Mouse (Mus musculus) lung, postnatal 0 days (tissue): Measurements from ENCODE around the gene Kdm2b. TPM values are rescaled to one million over a fixed set of nuclear protein-coding genes. Genes with fewer than 3 reads are reported as not detected.

Source experiments
- ATAC-seq: fragments of 200-750 bp; cut with Nextera tagmentation; 2 replicates; pipeline ENCODE4 v1.8.0; 2017; ENCODE audit warnings: moderate library complexity
- DNase-seq: peaks from one replicate; pipeline ENCODE4 v3.0.0-alpha.2; 2016; ENCODE audit warnings: low spot score
- H3K27ac ChIP-seq: fragments of 300-500 bp; sonication (generic); 2 replicates; pipeline ENCODE4 v1.5.1; 2014; ENCODE audit warnings: antibody characterized with exemption, mild to moderate bottlenecking, low read length, mixed read lengths
- H3K27me3 ChIP-seq: fragments of 300-500 bp; sonication (generic); replicated peaks from 2 replicates; pipeline ENCODE4 v1.6.1; 2014; ENCODE audit warnings: low read length, mixed read lengths; ENCODE audit not compliant: insufficient read depth
- H3K36me3 ChIP-seq: fragments of 300-500 bp; sonication (generic); 2 replicates; pipeline ENCODE4 v1.6.1; 2014; ENCODE audit warnings: low read length, mixed read lengths; ENCODE audit not compliant: insufficient read depth
- H3K4me1 ChIP-seq: fragments of 300-500 bp; sonication (generic); 2 replicates; pipeline ENCODE4 v1.6.1; 2014; ENCODE audit warnings: antibody characterized with exemption, low read depth, low read length, mixed read lengths; ENCODE audit not compliant: insufficient read depth
- H3K4me2 ChIP-seq: fragments of 300-500 bp; sonication (generic); replicated peaks from 2 replicates; pipeline ENCODE4 v1.6.1; 2014; ENCODE audit warnings: low read depth, mild to moderate bottlenecking, low read length, moderate library complexity, mixed read lengths
- H3K4me3 ChIP-seq: fragments of 300-500 bp; sonication (generic); 2 replicates; pipeline ENCODE4 v1.5.1; 2014; ENCODE audit warnings: low read depth, low read length
- H3K9ac ChIP-seq: fragments of 300-500 bp; sonication (generic); replicated peaks from 2 replicates; pipeline ENCODE4 v1.6.1; 2014; ENCODE audit warnings: low read depth, mild to moderate bottlenecking
- H3K9me3 ChIP-seq: fragments of 300-500 bp; sonication (generic); 2 replicates; pipeline ENCODE4 v1.6.1; 2016; ENCODE audit warnings: low read length, mixed read lengths
- CTCF ChIP-seq: IDR thresholded peaks from 2 replicates; pipeline ENCODE4 v1.5.1; 2016; ENCODE audit warnings: antibody characterized with exemption, mild to moderate bottlenecking
- EP300 ChIP-seq: IDR thresholded peaks from 2 replicates; pipeline ENCODE4 v1.6.1; 2016; ENCODE audit warnings: antibody characterized with exemption, mild to moderate bottlenecking, control low read depth
- WGBS: fragments of 180-500 bp; shearing (Covaris S2); extraction: QIAGEN DNeasy Blood & Tissue Kit; methylation state at CpG from one replicate; pipeline ENCODE4 v1.1.7; 2014; 5-methylcytosine and 5-hydroxymethylcytosine counted together
- polyA plus RNA-seq: library from polyadenylated mRNA; unstranded; fragments of >200 nt; fragmentation: Nextera tagmentation; extraction: Ambion mirVana; gene quantifications from 2 replicates; pipeline ENCODE4 v1.2.1, GENCODE M21; 2015

The Kdm2b gene
- polyA plus RNA-seq, 1 experiment from 2014 or later, result 12.2 TPM

DNA sequence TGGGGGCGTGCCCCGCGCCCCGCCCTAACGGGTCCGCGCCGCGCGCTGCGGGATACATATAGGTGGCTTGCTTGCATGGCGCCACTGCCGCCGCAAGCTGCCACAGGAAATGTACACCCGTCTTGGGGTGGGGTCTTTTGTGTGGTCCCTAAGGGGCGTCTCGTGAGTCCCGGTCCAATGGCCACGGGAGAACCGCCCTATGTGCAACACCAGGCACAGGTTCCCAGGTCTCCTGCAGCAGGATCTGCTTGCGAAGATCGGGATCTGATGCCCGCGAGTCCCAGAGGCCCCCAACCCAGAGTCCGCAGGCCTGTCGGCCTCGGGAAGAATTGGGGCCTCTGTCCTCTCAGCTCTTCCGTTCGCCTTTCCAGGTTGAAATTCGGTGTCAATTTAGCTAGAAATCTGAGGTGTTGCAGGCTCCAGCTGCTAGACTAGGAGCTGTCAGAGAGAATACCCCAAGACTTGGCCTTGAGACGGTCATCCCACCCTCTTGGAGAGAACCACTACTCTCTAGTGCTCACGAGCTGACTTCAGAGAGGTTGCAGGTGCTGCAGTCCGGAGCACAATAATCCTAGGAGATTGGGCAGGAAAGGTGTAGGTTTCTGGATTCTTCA lies 89.0 kb downstream of the Kdm2b start:
- Histone ChIP-seq H3K9me3 (no peaks in the 10 kb centered on the region), H3K4me3 (peak overlapping the region; percentile 76), H3K9ac (peak overlapping the region; percentile 51), H3K36me3 (no peaks in the 10 kb centered on the region), H3K27me3 (no peaks in the 10 kb centered on the region), H3K4me1 (0 out of 2 replicates have a peak, but pooled peaks cover 5% of the 10 kb centered on the region), H3K4me2 (peak overlapping the region; percentile 98), H3K27ac (no peak overlapping the region)
- WGBS, result 5% methylated on average over 31 of the region's 33 CpGs
- no peak for DNase-seq
- no peak for ATAC-seq
- TF ChIP-seq CTCF (no peak), EP300 (no peak)

DNA sequence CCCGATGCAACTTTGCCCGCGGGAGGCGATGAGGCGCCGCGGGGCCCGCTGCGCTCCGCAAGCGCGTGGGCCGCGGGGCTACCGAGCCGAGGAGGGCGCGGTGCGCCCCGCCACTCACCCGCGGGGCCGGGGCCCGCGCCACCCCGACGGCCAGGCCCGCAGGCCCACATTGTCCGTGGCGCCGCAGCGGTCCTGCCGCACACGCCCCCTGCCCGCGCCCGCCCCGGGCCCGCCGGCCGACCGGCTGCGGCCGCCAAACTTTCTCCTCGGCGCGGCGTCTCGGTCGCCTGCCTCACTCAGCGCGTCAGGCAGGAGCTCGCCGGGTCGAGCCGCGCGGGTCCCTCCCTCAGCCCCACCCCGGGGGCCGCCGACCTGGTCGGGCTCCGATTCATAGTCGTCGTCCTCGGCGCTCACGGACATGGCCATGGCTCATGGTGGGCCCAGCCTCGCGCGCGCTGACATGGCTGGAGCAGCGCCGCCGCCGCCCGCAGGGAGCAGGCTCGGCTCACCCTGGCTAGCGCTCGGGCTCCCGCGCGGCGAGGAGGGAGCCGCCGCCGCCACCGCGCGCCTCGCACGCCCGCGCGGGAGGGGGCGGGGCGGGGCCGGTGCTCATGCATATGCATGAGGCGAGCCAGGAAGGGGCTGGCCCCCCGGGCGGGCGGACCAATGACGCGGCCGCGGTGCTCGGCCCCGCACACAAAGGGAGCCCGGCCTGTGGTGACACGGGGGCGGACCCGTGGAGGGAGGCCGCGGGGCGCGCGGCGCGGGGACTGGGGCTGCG lies 89.7 kb downstream of the Kdm2b start:
- Histone ChIP-seq H3K4me1 (0 out of 2 replicates have a peak, but pooled peaks cover 5% of the 10 kb centered on the region), H3K27ac (peak overlapping the region; percentile 74), H3K27me3 (no peaks in the 10 kb centered on the region), H3K4me2 (peak overlapping the region; percentile 98), H3K4me3 (peak overlapping the region; percentile 76), H3K9ac (peak overlapping the region; percentile 56), H3K36me3 (no peaks in the 10 kb centered on the region), H3K9me3 (no peaks in the 10 kb centered on the region)
- under 1% methylated on average over 75 of the region's 120 CpGs for WGBS
- TF ChIP-seq EP300, result no peak
- TF ChIP-seq CTCF, result peak; percentile 31; the same call in 1 of the 2 replicates
- DNase-seq (peak; percentile 93), ATAC-seq (peak; percentile 98)

DNA sequence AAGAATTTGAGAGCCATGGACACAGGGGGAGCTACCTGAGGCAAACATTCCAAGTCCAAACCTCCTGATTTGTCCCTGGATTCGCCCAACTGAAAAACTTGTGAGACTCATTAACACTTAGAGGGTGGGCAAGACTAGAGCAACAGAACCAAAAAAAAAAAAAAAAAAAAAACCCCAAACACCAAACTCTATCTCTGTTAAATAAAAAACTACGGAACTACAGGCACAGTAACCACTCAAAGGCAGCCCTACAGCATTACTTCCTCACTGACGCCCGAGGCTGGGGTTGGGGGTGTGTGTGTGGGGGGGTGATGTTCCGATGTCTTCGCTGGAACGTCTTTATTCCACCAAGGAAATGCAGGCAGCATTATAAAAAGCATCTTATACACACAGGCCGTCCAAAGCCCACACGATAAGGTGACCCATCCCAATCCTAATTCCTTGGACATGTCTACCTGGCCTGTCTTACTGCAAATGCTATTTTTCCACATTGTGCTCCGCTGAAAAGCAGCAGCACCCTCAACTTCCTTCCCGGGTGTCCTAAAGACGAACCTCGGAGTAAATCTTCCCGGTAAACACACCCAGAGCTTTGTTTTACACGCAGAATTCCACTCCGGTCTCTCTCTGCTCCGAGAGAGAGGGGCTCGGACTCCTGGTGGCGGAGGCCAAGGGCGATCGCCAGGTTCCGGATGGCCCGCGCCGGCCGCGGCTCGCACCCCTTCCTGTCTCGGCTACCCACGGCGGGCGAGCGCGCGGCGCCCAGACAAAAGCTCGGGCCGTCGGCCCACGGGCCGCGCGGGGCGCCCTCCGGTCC lies 90.5 kb downstream of the Kdm2b start:
- Histone ChIP-seq H3K27ac (peak overlapping the region; percentile 74), H3K9me3 (no peaks in the 10 kb centered on the region), H3K27me3 (no peaks in the 10 kb centered on the region), H3K36me3 (no peaks in the 10 kb centered on the region), H3K4me2 (peak overlapping the region; percentile 98), H3K4me3 (peak overlapping the region; percentile 76), H3K9ac (peak overlapping the region; percentile 56), H3K4me1 (0 out of 2 replicates have a peak, but pooled peaks cover 5% of the 10 kb centered on the region)
- WGBS, result 2% methylated on average over 40 of the region's 45 CpGs
- DNase-seq, result peak; percentile 28
- ATAC-seq, result peak; percentile 7
- TF ChIP-seq CTCF, result no peak
- no peak; the same call in 1 of the 2 replicates for TF ChIP-seq EP300

DNA sequence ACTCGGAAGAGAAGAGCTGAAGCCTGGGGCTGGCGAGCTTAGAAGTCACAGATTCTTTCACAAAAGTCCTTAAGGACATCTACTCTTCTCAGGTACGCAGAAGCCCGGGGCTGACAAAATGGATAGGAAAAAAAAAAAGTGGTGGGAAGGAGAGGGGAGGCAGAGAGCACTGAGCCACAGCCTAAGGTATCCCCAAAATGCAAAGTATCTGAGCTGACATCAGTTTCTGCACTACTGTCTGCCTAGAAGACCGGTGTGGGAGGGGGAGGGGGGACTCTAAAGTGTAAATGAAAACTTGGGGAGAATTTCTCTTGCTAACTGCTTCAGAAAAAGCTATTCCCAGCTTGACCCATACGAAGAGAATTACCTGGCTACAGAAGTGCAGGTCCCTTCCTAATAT lies 91.5 kb downstream of the Kdm2b start:
- no peak overlapping the region for H3K4me3 ChIP-seq
- DNase-seq, result no peak
- WGBS, result 84% methylated on average over 6 of the region's 6 CpGs
- H3K9me3 ChIP-seq, result no peaks in the 10 kb centered on the region
- H3K4me2 ChIP-seq, result no peak overlapping the region
- H3K36me3 ChIP-seq, result no peaks in the 10 kb centered on the region
- H3K9ac ChIP-seq, result no peak overlapping the region
- ATAC-seq, result no peak
- H3K27me3 ChIP-seq, result no peaks in the 10 kb centered on the region
- TF ChIP-seq EP300, result no peak
- TF ChIP-seq CTCF, result no peak
- H3K4me1 ChIP-seq, result 0 out of 2 replicates have a peak, but pooled peaks cover 5% of the 10 kb centered on the region
- H3K27ac ChIP-seq, result no peak overlapping the region

DNA sequence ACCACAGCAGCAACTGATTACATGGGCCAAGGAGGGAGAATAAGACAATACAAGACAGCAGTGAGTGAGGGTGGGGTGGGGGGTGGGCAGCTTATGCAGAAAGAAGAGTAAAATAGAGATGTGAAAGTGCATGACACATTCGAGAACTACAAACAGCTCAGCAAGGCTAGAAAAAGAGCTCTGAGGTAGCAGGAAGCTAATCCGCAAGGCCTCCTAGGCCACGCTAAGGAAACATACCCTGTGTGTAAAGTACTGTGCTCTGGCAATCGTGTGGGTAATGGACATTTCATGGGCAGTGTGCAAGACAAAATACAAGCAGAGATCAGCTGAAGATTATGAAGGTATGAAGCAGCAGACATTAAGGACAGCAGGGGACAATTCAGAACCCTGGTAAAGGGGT lies 94.8 kb downstream of the Kdm2b start:
- ATAC-seq (no peak), DNase-seq (no peak)
- no peaks in the 10 kb centered on the region for H3K4me1 ChIP-seq
- no peak overlapping the region for H3K27ac ChIP-seq
- no peaks in the 10 kb centered on the region for H3K27me3 ChIP-seq
- TF ChIP-seq CTCF (no peak), EP300 (no peak)
- no peak overlapping the region for H3K9ac ChIP-seq
- no peaks in the 10 kb centered on the region for H3K9me3 ChIP-seq
- H3K4me3 ChIP-seq, result no peak overlapping the region
- 64% methylated on average over 4 of the region's 4 CpGs for WGBS
- H3K36me3 ChIP-seq, result no peaks in the 10 kb centered on the region
- no peak overlapping the region for H3K4me2 ChIP-seq
